Mouse (Mus musculus): ENCODE results near the gene Hsf2.
"Not testable (repeated sequence)": the region's sequence is repeated elsewhere in the genome, so short reads cannot be mapped to it uniquely, and the experiment has no call there.

Gene Hsf2

DNA sequence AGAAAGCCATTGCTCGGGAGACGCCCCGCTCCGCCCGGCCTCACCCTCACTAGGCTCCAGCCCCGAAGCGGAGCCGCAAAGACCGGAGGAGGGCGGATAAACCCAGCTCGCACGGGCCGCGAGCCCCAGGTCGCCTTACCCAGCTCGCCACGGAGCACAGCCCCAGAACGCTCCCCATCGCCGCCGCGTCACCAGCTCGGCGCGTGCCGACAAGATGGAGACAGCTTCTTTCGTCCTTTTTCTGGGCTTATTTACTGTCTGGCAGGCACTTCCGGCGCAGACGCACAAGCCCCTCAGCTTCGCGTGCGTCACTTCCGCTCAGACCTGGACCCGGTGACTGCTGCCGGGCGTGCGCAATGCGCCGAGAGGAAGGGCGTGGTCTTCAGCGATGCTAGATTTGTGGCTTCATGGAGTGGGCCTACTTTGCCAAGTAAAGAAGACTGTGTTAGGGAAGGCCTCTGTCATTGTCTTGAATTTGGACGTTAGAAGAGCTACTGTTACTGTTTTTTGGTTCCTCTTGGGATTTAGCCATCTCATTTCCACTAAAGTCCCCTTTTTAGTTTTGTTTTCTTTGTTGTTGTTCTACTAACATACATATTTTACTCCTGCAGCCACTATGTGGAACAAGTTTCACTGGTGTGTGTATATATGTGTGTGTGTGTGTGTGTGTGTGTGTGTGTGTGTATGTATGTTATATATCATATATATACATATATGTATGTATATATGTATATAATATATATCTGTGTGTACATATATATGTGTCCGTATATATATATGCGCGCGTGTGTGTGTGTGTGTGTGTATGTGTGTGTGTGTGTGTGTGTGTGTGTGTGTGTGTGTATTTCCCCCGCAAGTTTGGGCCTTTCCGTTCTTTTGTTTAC, 46.3 kb downstream of the Hsf2 start, which contains the start of gene Serinc1:
Gene Serinc1 (minus strand): TSS at position 313 of the 884 bp plus-strand sequence.
- peak; percentile 93 to 96 for DNase-seq (ENCODE audit: low spot score in 2 of 2)

GRCm38 (mm10) chr10:57543890-57544289, 57.7 kb downstream of the Hsf2 start:
- DNase-seq (ENCODE audit: low spot score in 2 of 2), result not testable (repeated sequence)

- peak in 1 of 2 experiments; percentile 15 for DNase-seq (ENCODE audit: low spot score in 2 of 2)
These were observed 63.4 kb downstream of the Hsf2 start for GRCm38 (mm10) chr10:57549631-57550030.

- no peak for DNase-seq (ENCODE audit: low spot score in 2 of 2)
These were observed 67.5 kb downstream of the Hsf2 start for GRCm38 (mm10) chr10:57553719-57554118.

GRCm38 (mm10) chr10:57557597-57557996, 71.4 kb downstream of the Hsf2 start:
- no peak for DNase-seq (ENCODE audit: low spot score in 2 of 2)
